Mouse (Mus musculus): Measurements from ENCODE around the gene Cux1. TPM values are rescaled to one million over a fixed set of nuclear protein-coding genes. Genes with fewer than 3 reads are reported as not detected.
"Not testable (repeated sequence)": the region's sequence is repeated elsewhere in the genome, so short reads cannot be mapped to it uniquely, and the experiment has no call there.

Cux1 gene
- polyA plus RNA-seq, 1 experiment = 164 TPM

GRCm38 (mm10) chr5:136217004-136217665, 350.2 kb downstream of the Cux1 start:
- Histone ChIP-seq H3K27me3 (ENCODE audit: control insufficient read depth, insufficient read depth, low read length) (no peaks in the 10 kb centered on the region), H3K4me3 (ENCODE audit: control insufficient read depth, insufficient read depth, low read length) (no peak overlapping the region), H3K27ac (ENCODE audit: control insufficient read depth, insufficient read depth, low read length) (no peak overlapping the region), H3K4me1 (replicated peaks; ENCODE audit: control insufficient read depth, insufficient read depth, low read length) (no peaks in the 10 kb centered on the region), H3K36me3 (ENCODE audit: control insufficient read depth, insufficient read depth, low read length) (no peaks in the 10 kb centered on the region)
- DNase-seq = no peak
- TF ChIP-seq POLR2A (IDR thresholded peaks at IDR 0.05; ENCODE audit: control insufficient read depth, extremely low read depth, insufficient read depth, low read length, poor library complexity) (peak; percentile 3; the same call in 1 of the 2 replicates), CTCF (IDR thresholded peaks at IDR 0.05; ENCODE audit: borderline replicate concordance, control insufficient read depth, extremely low read depth, insufficient read depth, low read length, poor library complexity) (no peak)
- WGBS = 66% methylated on average over 18 of the region's 18 CpGs

DNA sequence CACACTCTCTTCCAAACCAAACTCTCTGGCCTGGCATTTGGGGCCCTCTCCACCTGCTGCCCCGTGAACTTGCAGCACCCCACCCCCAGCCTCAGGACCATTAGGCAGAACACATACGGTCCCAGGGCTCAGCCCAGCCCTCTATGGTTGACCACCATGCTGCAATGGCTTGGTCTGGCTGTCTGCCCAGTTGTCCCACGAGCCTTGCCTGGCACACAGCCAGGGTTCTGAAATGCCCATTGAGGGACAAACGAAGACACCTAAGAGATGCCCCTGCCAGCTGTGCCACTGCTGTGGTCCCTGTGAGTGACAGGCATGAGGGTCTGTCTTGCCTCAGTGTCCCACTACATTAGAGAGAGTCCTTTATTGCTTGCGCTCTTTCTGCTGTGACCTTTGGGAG, 351.3 kb downstream of the Cux1 start:
- WGBS = 61% methylated on average over 5 of the region's 5 CpGs
- no peak for TF ChIP-seq CTCF (IDR thresholded peaks at IDR 0.05; ENCODE audit: borderline replicate concordance, control insufficient read depth, extremely low read depth, insufficient read depth, low read length, poor library complexity)
- no peak for TF ChIP-seq POLR2A (IDR thresholded peaks at IDR 0.05; ENCODE audit: control insufficient read depth, extremely low read depth, insufficient read depth, low read length, poor library complexity)

GRCm38 (mm10) chr5:136215211-136215610, 352.1 kb downstream of the Cux1 start:
- DNase-seq = no peak
- H3K4me3 ChIP-seq (ENCODE audit: control insufficient read depth, insufficient read depth, low read length) = no peak overlapping the region
- no peaks in the 10 kb centered on the region for H3K27me3 ChIP-seq (ENCODE audit: control insufficient read depth, insufficient read depth, low read length)
- WGBS = 96% methylated on average over 3 of the region's 3 CpGs
- TF ChIP-seq POLR2A (IDR thresholded peaks at IDR 0.05; ENCODE audit: control insufficient read depth, extremely low read depth, insufficient read depth, low read length, poor library complexity) (no peak), CTCF (IDR thresholded peaks at IDR 0.05; ENCODE audit: borderline replicate concordance, control insufficient read depth, extremely low read depth, insufficient read depth, low read length, poor library complexity) (no peak)
- no peak overlapping the region for H3K27ac ChIP-seq (ENCODE audit: control insufficient read depth, insufficient read depth, low read length)
- no peaks in the 10 kb centered on the region for H3K4me1 ChIP-seq (replicated peaks; ENCODE audit: control insufficient read depth, insufficient read depth, low read length)
- H3K36me3 ChIP-seq (ENCODE audit: control insufficient read depth, insufficient read depth, low read length) = no peaks in the 10 kb centered on the region

More for the DNA sequence above, 351.3 kb downstream of the Cux1 start:
- no peaks in the 10 kb centered on the region for H3K4me1 ChIP-seq (replicated peaks; ENCODE audit: control insufficient read depth, insufficient read depth, low read length)
- no peak overlapping the region for H3K4me3 ChIP-seq (ENCODE audit: control insufficient read depth, insufficient read depth, low read length)
- no peak overlapping the region for H3K27ac ChIP-seq (ENCODE audit: control insufficient read depth, insufficient read depth, low read length)
- no peaks in the 10 kb centered on the region for H3K27me3 ChIP-seq (ENCODE audit: control insufficient read depth, insufficient read depth, low read length)
- H3K36me3 ChIP-seq (ENCODE audit: control insufficient read depth, insufficient read depth, low read length) = no peaks in the 10 kb centered on the region
- no peak for DNase-seq

DNA sequence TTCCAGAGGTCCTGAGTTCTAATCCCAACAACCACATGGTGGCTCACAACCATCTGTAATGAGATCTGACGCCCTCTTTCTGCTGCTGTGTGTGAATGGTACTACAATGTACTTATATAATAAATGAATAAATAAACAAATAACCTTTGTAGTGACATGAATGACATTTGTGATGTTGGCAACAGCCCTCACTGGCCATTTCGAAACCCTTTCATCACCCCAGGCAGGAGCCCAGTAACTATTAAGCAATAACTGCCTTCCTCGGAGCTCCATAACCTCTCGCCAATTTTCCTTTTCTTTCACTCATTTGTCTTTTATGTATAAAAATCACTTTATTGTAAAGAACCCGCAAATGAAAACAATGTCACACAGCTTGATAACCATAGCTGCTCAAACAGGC, 353.6 kb downstream of the Cux1 start:
- no peaks in the 10 kb centered on the region for H3K4me1 ChIP-seq (replicated peaks; ENCODE audit: control insufficient read depth, insufficient read depth, low read length)
- 88% methylated on average over 5 of the region's 5 CpGs for WGBS

GRCm38 (mm10) chr5:136212716-136213115, 354.6 kb downstream of the Cux1 start:
- no peak overlapping the region for H3K4me3 ChIP-seq (ENCODE audit: control insufficient read depth, insufficient read depth, low read length)
- H3K4me1 ChIP-seq (replicated peaks; ENCODE audit: control insufficient read depth, insufficient read depth, low read length) = no peaks in the 10 kb centered on the region
- H3K36me3 ChIP-seq (ENCODE audit: control insufficient read depth, insufficient read depth, low read length) = no peaks in the 10 kb centered on the region
- no peaks in the 10 kb centered on the region for H3K27me3 ChIP-seq (ENCODE audit: control insufficient read depth, insufficient read depth, low read length)
- TF ChIP-seq CTCF (IDR thresholded peaks at IDR 0.05; ENCODE audit: borderline replicate concordance, control insufficient read depth, extremely low read depth, insufficient read depth, low read length, poor library complexity) (no peak), POLR2A (IDR thresholded peaks at IDR 0.05; ENCODE audit: control insufficient read depth, extremely low read depth, insufficient read depth, low read length, poor library complexity) (no peak)
- no peak for DNase-seq
- WGBS = 97% methylated on average over 11 of the region's 11 CpGs
- no peak overlapping the region for H3K27ac ChIP-seq (ENCODE audit: control insufficient read depth, insufficient read depth, low read length)

More for the DNA sequence above, 353.6 kb downstream of the Cux1 start:
- H3K36me3 ChIP-seq (ENCODE audit: control insufficient read depth, insufficient read depth, low read length) = no peaks in the 10 kb centered on the region
- TF ChIP-seq CTCF (IDR thresholded peaks at IDR 0.05; ENCODE audit: borderline replicate concordance, control insufficient read depth, extremely low read depth, insufficient read depth, low read length, poor library complexity) (no peak), POLR2A (IDR thresholded peaks at IDR 0.05; ENCODE audit: control insufficient read depth, extremely low read depth, insufficient read depth, low read length, poor library complexity) (no peak)
- H3K27me3 ChIP-seq (ENCODE audit: control insufficient read depth, insufficient read depth, low read length) = no peaks in the 10 kb centered on the region
- no peak overlapping the region for H3K27ac ChIP-seq (ENCODE audit: control insufficient read depth, insufficient read depth, low read length)
- DNase-seq = no peak
- no peak overlapping the region for H3K4me3 ChIP-seq (ENCODE audit: control insufficient read depth, insufficient read depth, low read length)

GRCm38 (mm10) chr5:136211341-136212102, 355.8 kb downstream of the Cux1 start:
- not testable (repeated sequence) for DNase-seq; H3K27me3 ChIP-seq (ENCODE audit: control insufficient read depth, insufficient read depth, low read length); H3K36me3 ChIP-seq (ENCODE audit: control insufficient read depth, insufficient read depth, low read length); H3K4me3 ChIP-seq (ENCODE audit: control insufficient read depth, insufficient read depth, low read length); H3K27ac ChIP-seq (ENCODE audit: control insufficient read depth, insufficient read depth, low read length); H3K4me1 ChIP-seq (replicated peaks; ENCODE audit: control insufficient read depth, insufficient read depth, low read length)
- 71% methylated on average over 14 of the region's 14 CpGs for WGBS
